Mouse (Mus musculus): ENCODE results near the gene Slc18b1.
"Not testable (repeated sequence)": the region's sequence is repeated elsewhere in the genome, so short reads cannot be mapped to it uniquely, and the experiment has no call there.

The Slc18b1 gene

DNA sequence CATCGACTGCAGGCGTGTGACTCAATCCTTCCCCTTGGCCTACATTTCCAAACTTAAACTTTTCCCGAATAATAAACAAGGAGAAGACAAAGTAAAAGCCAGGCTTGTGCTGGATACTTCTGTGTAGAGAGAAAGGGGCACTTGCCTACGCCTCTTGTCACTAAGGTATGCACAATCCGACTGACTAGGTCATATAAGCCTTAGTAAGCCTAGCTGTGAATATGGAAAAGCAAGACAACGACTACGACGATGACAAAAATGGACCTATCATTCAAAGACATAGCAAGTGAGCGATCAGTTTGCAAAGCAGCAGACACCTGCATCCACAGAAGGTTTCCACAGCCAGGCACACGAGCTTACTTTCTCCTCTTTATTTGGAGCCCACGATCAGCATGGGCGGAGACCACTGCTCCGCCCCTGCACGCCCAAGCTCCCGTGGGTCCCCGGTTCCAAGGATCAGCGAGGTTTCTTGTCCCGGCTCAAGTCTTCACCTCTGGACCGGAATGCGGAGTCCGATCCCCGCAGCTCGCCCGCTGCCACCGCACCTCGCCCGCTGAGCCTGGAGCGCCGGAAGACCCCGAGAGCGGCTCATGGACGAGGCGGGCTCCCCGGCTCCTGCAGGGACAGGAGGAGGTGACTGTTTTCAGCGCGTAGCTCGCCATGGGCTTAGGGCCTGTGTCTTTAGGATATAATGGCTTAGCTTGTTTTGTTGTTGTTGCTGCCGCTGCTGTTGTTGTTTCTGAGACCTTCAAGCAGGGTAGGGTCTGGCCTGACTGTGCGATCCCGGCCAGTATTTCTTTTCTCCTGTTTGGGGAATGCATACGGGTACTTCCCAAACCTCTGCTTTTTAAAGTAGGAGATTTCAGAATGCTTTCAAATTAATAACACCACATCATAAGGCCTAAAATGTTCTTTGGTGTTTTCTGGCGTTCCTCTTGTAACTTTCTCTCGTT, at the start of gene Slc18b1:
Slc18b1 (plus strand) TSS at position 436 of the 953 bp plus-strand sequence.
- DNase-seq, result peak; percentile 66

DNA sequence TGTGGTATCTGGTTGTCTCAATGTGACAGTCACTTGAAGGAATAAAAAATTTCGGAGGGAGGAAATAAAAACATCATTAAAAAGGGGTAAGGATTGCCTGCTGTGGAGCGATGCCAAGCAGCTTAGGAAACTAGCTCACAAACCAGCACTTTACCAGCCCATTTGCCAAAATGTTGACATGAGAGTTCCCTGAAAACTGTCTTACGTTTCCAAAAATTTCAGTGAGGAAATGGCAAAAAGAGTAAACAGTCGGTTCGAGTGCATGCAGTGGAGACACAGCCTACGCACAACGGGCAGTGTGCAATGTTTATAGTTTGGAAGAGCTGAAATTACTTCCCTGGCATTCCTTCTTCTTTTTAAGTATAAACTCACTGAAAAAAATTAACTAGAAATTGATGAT, 42.6 kb upstream of the Slc18b1 start:
- DNase-seq, result no peak

- peak; percentile 16 to 41 for DNase-seq
Measured at GRCm38 (mm10) chr10:23777288-23777945, 19.4 kb upstream of the Slc18b1 start.

DNA sequence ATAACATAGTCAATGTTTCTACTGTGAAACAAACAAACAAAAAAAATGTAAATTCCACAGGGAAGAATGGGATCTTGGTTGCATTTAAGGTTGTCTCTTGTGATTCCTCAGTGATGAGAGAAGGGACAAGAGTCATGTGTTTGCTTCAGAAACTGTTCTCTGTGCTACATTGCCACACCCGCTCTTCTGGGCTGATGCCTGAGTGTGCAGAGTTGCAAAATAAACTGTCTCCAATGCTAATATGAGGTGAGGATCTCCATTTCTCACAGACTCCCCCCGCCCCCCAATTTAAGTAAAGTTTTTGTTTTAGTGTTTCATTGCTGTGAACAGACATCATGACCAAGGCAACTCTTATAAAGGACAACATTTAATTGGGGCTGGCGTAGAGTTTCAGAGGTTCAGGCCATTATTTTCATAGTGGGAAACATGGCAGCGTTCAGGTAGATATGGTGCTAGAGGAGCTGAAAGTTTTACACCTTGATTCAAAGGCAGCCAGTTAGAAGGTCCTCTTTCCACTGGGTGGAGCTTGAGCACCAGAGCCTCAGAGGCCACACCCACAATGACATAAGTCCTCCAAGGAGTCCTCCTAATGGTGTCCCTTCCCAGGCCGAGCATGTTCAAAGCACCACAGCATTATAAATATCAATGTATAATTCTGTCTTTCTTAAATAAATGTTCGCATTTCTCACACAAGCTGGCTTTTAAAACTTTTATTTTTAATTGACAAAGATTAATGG, 16.1 kb upstream of the Slc18b1 start:
- DNase-seq, result no peak

DNA sequence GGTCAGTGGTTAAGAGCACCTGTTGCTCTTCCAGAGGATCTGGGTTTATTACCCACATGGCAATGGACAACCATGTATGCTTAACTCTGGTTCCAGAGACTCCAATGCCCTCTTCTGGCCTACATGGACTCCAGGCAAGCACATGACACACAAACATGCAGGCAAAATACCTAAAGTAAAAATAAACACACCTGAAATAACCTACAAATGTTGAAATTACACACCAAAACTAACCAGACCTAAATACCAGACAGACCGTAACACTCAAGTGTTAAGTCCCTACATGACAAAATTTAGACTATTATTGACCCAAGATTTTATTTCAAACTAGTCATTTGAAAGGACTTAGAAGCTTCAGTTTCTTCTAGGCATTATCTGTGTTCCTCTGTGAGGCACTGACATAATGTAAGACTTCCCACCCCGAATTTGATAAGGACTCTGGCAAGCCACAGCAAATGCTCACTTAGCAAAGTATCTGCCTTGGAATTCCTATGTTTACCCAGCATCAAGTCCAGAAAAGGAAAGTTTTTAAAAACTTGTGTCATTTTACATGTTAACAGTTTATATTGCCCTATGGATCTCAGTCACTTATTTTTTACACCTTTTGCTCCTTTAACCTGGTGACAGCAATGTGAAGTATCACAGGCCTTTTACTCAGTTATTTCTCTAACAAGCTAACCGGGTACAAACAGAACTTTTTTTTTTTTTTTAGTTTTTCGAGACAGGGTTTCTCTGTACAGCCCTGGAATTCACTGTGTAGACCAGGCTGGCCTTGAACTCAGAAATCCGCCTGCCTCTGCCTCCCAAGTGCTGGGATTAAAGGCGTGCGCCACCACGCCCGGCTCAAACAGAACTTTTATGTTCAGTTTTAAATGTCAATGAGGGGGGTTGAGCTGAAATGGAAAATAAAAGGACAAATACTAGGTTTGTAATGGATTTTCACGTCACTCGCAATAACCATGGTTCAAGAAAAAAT, 14.7 kb upstream of the Slc18b1 start:
- DNase-seq, result no peak

DNA sequence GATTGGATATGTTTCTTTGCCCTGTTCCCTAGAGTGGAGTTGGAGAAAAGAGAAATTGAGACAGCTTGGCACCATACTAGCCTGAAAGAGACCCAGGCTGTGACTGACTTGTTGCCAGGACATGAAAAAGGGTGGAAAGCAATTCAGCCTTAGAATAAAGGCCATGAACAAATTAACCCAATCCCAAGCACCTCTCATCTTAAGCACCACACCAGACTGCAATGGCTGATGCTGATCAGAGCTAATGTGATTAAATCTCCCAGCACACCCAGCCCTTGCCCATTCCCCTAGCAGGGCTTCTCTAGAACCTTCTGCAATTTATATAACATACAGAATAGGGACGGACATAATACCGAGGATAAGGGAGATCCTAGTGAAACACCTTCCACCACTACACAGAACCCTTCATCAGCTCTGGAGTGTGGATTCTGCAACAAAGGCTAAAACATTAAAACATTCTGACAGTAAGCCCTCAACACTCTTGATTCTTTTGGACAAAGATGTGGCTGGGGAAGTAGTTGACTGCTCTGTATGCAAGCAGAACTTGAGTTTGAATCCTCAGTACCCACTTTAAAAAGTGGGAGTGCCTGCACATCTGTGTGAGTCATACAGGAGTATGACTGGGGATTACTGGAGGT, 13.8 kb upstream of the Slc18b1 start:
- DNase-seq, result peak; percentile 11 to 13

GRCm38 (mm10) chr10:23783493-23783884, 13.3 kb upstream of the Slc18b1 start:
- DNase-seq, result no peak

DNA sequence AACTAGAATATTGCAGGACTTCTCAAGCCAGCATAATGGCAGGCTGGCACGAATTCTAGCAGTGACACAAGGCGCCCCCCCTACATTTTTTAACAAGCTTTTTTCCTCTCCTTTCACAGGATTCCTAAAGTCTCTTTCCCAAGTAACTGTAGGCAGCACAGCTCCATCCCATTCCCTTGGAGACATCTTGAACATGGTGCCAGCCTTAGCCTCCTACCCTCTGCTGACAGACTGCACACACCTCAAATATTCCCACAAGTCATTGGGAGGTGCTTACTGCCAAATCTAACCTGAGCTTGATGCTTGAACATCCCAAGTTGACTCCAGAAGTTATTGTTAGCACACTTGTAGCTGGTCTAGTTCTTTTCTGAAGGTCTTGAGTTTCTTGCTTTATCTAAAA, 12.7 kb upstream of the Slc18b1 start:
- no peak for DNase-seq

GRCm38 (mm10) chr10:23785599-23785998, 11.2 kb upstream of the Slc18b1 start:
- not testable (repeated sequence) for DNase-seq

GRCm38 (mm10) chr10:23786040-23786439, 10.7 kb upstream of the Slc18b1 start:
- DNase-seq, result no peak

DNA sequence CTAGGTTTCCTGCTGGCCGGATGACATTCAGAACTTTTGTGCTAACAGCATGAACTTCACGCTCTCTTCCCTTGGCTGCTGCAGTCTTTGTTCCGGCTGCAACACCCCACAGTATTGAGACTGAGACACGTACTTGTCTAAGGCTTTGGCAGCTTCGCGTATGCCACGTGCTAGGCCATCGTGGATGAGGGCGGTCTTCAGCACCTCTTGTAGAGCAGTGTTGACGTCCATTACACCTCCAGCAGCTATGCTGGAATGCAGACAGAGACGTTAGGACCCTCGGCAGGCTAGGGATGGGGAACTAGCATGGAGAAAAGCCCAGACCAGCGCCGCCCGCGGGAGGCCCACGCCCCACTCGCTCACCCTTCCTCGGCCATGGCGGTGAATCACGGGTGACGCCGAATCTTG, 10.2 kb upstream of the Slc18b1 start:
- DNase-seq, result not testable (repeated sequence)

DNA sequence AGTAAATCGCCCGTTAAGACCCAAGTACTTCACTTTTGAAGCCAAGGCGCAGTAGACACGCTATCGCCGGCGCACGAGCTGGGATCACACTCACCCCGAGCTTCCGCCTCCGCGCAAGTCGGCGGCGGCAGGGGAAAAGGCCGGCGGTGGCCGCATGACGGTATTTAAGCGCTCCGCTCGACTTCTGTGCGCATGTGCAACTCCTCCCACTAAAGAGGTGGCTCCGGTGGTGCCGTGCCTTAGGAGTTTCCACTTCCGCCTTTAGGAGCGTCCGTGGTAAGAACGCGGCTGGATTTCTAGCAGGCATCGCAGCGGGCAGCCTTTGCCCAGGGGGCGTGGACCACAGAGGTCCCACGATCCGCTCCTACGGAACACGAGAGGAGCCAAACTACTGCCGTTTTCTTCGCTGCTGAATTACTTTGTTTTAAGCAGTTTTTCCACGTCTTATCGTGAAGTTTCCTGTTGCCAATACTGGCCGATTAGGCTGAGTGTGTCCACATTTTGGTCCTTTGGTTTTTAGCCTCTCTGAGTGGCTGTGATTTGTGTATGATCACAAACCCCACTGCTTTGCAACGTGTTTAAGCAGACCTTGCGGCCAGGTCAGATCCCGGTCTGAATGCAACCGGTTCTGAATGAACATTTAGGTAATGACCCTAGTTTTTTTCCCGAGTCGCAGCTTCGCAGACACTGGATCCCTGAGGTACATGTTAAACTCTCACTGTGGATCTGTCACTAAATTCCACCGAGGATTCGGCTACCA, 9.5 kb upstream of the Slc18b1 start, which contains the start of gene Rps12:
Rps12 (minus strand) TSS at position 214 of the 760 bp plus-strand sequence.
- peak; percentile 99 to 100 for DNase-seq

GRCm38 (mm10) chr10:23788056-23788600, 8.7 kb upstream of the Slc18b1 start:
- DNase-seq, result no peak

DNA sequence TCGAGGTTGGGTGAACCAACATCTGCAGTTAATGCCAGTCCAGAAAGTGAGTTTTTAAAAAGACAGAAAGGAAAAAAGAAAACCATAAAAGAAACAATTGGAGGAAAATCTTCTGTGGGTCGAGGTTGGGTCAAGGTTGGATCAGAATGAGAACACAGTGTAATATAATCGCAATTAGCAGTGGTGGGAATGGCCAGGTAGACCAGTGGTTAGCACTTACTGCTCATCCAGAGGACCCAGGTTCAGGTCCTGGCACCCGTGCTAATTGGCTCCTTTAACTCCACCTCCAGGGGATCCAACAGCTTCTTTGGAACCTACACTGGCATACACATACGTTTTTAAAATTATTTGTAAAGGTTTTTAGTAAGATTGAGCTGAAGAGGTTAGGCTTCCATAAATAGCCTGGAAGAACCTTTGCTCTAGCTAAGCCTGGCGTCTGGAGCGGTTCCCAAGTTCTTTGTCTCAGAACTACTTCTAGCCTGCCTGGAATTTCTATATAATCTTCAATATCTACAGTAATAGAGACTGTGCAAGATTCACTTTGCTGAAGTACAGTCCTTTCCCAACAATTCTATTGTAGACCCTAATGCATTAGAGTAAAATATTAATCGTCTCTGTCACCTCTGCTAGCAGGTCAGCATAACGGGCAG, 790 bp upstream of the Slc18b1 start:
- peak in 1 of 2 experiments; percentile 18 for DNase-seq

- DNase-seq, result no peak
Measured at GRCm38 (mm10) chr10:23797606-23798005, 820 bp downstream of the Slc18b1 start.

- DNase-seq, result no peak
Measured at GRCm38 (mm10) chr10:23798142-23798541, 1.4 kb downstream of the Slc18b1 start.

DNA sequence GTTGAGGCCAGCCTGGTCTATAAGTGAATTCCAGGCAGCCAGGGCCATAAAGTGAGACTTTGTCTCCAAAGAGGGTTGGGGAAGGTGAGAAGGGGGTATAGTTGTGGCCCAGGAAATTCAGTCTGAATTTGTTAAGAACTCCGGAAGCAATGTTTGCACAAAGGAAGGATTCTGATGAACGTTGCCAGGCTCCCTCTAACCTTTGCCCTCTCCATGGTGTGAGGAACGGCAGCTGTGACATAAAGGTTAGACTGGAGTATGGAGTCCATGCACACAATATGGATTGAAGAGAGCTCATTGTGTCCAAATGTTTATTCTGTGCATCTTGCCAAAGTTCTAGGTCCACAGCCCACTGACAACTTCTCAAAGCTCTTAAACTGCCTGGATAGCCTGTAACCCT, 3.1 kb downstream of the Slc18b1 start:
- DNase-seq, result no peak

GRCm38 (mm10) chr10:23802911-23803310, 6.1 kb downstream of the Slc18b1 start:
- DNase-seq, result no peak

DNA sequence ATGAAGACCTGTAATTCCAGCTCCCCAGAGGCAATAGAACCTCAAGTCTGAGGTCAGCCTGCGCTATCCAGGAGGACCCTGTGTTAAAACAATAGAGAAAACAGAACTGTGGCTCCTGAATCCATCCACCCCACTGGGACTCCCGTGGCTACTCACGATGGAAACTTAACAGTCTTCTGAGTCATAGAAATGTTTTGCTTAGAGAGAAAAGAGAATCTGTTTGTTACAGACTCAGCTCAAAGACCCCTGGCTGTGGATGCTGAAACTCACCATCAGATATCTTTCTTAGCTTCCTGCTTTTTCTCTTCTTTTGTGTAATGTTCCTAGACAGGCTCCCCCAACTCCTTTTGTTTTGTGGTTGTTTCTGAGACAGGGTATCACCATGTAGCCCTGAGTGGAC, 7.9 kb downstream of the Slc18b1 start:
- no peak for DNase-seq

GRCm38 (mm10) chr10:23806201-23806600, 9.4 kb downstream of the Slc18b1 start:
- DNase-seq, result no peak

Measured in cerebellum, postnatal 10 days (tissue).